Mouse (Mus musculus) E14TG2a.4 (cell line): ENCODE data around the gene Gramd2.

Source experiments
- CTCF ChIP-seq: conservative IDR thresholded peaks from 2 replicates; pipeline ENCODE4 v1.5.1; 2014; ENCODE audit warnings: low read length
- POU5F1 ChIP-seq: IDR thresholded peaks from 2 replicates; pipeline ENCODE4 v1.6.1; 2014; ENCODE audit warnings: low read length, borderline replicate concordance

DNA sequence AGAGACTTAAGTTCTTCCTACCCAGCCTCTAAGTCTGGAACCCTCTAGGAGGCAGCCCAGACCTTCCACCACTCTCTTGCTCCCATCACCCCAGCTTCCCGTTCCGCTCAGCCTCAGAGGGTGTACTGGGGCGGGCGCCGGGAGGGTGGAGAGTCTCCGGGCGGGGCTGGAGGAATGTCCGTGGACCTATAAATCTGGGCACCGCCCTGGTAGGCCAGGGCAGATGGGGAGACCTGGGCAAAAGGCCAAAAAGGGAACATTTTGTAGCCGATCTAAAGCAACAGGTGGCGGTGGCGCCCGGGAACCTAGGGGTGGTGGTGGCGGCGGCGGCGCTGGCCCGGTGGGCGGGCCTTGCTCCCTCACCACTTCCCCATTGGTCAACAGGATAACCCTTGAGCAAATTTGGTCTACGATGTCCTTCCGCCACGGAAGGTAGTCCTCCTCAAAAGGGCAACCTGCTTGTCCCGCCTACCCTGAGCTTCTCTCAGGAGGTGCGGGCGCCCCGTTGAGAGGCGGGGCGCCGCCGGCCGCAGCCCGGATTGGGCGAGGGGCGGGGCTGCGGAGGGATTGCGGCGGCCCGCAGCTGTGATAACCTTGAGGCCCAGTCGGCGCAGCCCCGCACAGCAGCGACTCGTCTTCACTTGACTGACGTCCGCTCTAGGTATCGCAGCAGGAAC, 23.8 kb upstream of the Gramd2 start, which contains the start of gene Pkm:
- TF ChIP-seq CTCF (no peak), POU5F1 (no peak)
